Mouse (Mus musculus) ES-E14 (cell line): ENCODE results near the gene Rabl2.

Experiments
- HCFC1 ChIP-seq: IDR thresholded peaks from 2 replicates; pipeline ENCODE4 v1.6.1; 2012; ENCODE audit warnings: low read length, inconsistent platforms, borderline replicate concordance; ENCODE audit not compliant: insufficient read depth
- MAFK ChIP-seq: IDR thresholded peaks from 2 replicates; pipeline ENCODE4 v1.6.1; 2014; ENCODE audit warnings: mild to moderate bottlenecking, low read depth, low read length, inconsistent platforms; ENCODE audit not compliant: insufficient read depth
- ZC3H11A ChIP-seq: IDR thresholded peaks from 2 replicates; pipeline ENCODE4 v1.6.1; 2012; ENCODE audit warnings: low read depth, mild to moderate bottlenecking, inconsistent platforms, low read length, borderline replicate concordance
- ZNF384 ChIP-seq: IDR thresholded peaks from 2 replicates; pipeline ENCODE4 v1.6.1; 2012; ENCODE audit warnings: low read depth, low read length, inconsistent platforms

- no peak for TF ChIP-seq ZNF384
- no peak for TF ChIP-seq MAFK
- no peak for TF ChIP-seq ZC3H11A
- no peak for TF ChIP-seq HCFC1
Observed at GRCm38 (mm10) chr15:89582494-89582893, 9.2 kb downstream of the Rabl2 start.
